Mouse (Mus musculus) activated CD4-positive, CD25-positive, alpha-beta regulatory T cell, adult 9 weeks (primary cell): ENCODE data around the gene Gm10668. TPM values are rescaled to one million over a fixed set of nuclear protein-coding genes. Genes with fewer than 3 reads are reported as not detected.

Source experiments
- polyA plus RNA-seq: library from polyadenylated mRNA; unstranded; fragments of 100-300 nt; shearing (Covaris generic); gene quantifications from one replicate; pipeline ENCODE4 v1.2.1, GENCODE M21; 2017

The Gm10668 gene
- polyA plus RNA-seq = not detected

DNA sequence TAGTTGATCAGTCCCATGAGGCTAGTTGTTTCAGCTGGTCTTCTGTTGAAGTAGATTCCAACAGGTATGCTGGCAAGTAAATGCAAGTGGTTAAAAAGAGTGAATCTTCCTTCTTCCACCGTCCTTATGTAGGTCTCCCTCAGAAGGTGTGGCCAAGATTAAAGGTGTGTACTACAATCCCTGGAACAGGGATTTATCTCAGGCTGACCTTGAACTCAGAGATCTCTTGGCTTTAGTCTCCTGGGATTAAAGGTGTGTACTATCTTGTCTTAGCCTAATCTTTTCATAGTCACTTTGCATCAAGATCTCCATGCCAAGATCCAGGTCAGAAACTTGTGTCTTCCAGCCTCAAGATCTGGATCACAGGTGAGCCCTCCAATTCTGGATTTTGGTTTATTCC, at the start of gene Gm10668:
Gm10668 (minus strand) TSS at position 101 of the 400 bp plus-strand sequence.

DNA sequence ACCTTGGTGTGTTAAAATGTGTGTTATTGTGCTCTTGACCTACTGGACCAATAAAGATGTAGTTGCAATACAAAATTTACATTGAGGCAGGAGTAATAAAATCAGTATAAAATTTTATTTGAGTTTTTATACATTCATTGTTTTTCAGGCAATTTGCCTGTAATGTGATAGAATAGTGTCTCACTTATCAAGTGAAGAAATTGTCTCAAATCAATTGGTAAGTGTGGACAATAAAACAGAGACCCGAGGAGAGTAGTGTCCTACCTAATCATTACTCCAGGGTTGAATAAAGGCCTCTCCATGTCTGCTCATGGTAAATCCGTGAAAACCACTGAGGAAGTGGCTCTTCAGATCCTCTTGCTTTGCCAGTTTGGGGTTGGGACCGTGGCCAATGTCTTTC, 40.5 kb upstream of the Gm10668 start, which contains the start of gene Vmn1r112:
Vmn1r112 (plus strand) TSS at position 301 of the 400 bp plus-strand sequence.

DNA sequence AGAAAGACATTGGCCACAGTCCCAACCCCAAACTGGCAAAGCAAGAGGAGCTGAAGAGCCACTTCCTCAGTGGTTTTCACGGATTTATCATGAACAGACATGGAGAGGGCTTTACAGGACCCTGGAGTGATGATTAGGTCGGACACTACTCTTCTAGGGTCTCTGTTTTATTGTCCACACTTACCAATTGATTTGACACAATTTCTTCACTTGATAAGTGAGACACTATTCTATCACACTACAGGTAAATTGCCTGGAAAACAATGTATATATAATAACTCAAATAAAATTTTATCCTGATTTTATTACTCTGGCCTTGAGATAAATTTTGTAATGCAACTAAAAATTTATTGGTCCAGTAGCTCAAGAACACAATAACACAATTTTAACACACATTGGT, 27.3 kb downstream of the Gm10668 start, which contains the start of gene Vmn1r111:
Vmn1r111 (minus strand) TSS at position 101 of the 400 bp plus-strand sequence.

Other genes starting within 250 kb of the Gm10668 start
- not detected for gene Vmn1r103, start 220.1 kb downstream of the Gm10668 start, polyA plus RNA-seq
- not detected for gene Vmn1r104, start 196.8 kb downstream of the Gm10668 start, polyA plus RNA-seq
- gene Gm5726, start 184.9 kb downstream of the Gm10668 start, polyA plus RNA-seq = not detected
- gene Gm4141, start 154.4 kb downstream of the Gm10668 start, polyA plus RNA-seq = not detected
- not detected for gene Gm4513, start 131.6 kb downstream of the Gm10668 start, polyA plus RNA-seq
- gene Vmn1r107, start 61.7 kb downstream of the Gm10668 start, polyA plus RNA-seq = not detected
- not detected for gene Vmn1r111, start 27.4 kb downstream of the Gm10668 start, polyA plus RNA-seq
- not detected for gene Vmn1r112, start 40.6 kb upstream of the Gm10668 start, polyA plus RNA-seq
- gene Vmn1r113, start 56.7 kb upstream of the Gm10668 start, polyA plus RNA-seq = not detected
- gene Vmn1r114, start 81.6 kb upstream of the Gm10668 start, polyA plus RNA-seq = not detected
- gene Vmn1r115, start 114.4 kb upstream of the Gm10668 start, polyA plus RNA-seq = not detected
- not detected for gene Vmn1r116, start 141.6 kb upstream of the Gm10668 start, polyA plus RNA-seq
- gene Vmn1r117, start 153.5 kb upstream of the Gm10668 start, polyA plus RNA-seq = not detected
- gene Vmn1r118, start 181.7 kb upstream of the Gm10668 start, polyA plus RNA-seq = not detected